Mouse (Mus musculus): ENCODE data around the gene Gng13.

Gng13 gene

GRCm38 (mm10) chr17:25716711-25717637 is at the start of gene Gng13:
Gene Gng13, plus strand, starts transcription at chr17:25717171.
- peak; percentile 44 for DNase-seq

- DNase-seq = no peak
These were observed 48.4 kb upstream of the Gng13 start for GRCm38 (mm10) chr17:25668481-25669055.

- DNase-seq = no peak
These were observed 44.0 kb upstream of the Gng13 start for GRCm38 (mm10) chr17:25672982-25673381.

GRCm38 (mm10) chr17:25677969-25678368 is 39.0 kb upstream of the Gng13 start:
- DNase-seq = no peak

GRCm38 (mm10) chr17:25679818-25680217 is 37.2 kb upstream of the Gng13 start:
- DNase-seq = no peak

GRCm38 (mm10) chr17:25681636-25682035 is 35.3 kb upstream of the Gng13 start:
- DNase-seq = peak; percentile 21

GRCm38 (mm10) chr17:25686323-25686722 is 30.6 kb upstream of the Gng13 start:
- no peak for DNase-seq

- DNase-seq = no peak
These were observed 28.0 kb upstream of the Gng13 start for GRCm38 (mm10) chr17:25688922-25689321.

DNA sequence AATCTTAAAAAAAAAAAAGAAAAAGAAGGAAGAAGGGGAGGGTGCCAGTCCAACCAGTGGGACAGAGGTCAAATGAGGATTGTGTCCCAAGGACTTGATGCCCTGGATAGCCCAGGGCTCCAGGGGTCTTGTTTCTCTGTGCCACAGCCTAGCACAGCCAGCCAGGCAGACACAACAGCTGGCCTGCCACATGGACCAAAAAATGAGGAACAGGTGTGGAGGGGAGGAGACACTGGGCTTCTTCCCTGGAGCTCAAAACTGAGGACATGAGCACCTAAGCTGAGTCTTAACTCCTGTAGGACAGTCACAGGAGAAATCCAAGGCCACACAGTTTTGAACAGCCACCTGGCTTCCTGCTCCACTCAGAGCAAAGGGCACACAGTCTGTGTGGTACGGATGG is 20.7 kb upstream of the Gng13 start:
- no peak for DNase-seq

- DNase-seq = peak; percentile 75
These were observed 18.5 kb upstream of the Gng13 start for GRCm38 (mm10) chr17:25698446-25698845.

DNA sequence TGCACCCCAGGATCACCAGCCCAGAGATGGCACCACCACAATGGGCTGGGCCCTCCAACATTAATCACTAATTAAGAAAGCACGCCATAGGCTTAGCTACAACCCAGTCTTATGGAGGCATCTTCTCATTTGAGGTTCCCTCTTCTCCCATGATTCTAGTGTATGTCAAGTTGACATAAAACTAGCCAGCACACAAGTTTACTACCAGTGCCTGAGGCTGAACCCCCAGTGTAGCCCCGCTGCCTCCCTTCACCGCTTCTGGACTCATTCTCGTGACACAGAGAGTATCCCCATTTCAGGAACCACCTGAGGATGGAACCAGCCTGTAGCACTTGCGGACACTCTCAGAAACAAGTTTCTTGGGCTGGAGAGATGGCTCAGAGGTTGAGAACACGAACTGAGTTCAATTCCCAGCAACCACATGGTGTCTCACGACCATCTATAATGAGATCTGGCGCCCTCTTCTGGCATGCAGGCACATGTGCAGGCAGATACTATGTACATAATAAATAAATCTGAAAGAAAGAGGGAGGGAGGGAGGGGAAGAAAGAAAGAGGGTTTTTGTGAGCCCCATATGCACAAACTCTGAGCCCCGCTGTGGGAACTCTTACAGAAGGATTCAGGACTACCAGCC is 16.0 kb upstream of the Gng13 start:
- DNase-seq = no peak

DNA sequence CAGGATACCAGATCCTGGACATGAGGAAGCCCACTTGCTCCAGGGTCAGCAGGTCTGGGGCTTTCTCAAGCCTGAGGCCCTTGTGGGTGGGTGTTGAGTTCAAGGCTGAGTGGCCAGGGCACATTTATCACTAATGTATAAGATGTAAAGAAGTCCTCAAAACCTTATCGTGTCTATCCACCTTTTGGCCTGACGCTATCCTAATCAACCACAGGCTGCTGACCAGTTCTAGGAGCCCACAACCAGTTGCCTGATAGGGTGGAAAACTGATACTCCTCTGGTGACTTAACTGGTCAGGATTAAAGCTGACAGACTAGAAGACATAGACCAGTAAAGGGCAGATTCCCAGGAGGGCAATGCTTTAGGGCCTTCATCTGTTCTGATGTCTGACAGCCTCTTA is 7.0 kb upstream of the Gng13 start:
- no peak for DNase-seq

GRCm38 (mm10) chr17:25711136-25711535 is 5.8 kb upstream of the Gng13 start:
- DNase-seq = no peak

GRCm38 (mm10) chr17:25715627-25716026 is 1.3 kb upstream of the Gng13 start:
- DNase-seq = no peak

DNA sequence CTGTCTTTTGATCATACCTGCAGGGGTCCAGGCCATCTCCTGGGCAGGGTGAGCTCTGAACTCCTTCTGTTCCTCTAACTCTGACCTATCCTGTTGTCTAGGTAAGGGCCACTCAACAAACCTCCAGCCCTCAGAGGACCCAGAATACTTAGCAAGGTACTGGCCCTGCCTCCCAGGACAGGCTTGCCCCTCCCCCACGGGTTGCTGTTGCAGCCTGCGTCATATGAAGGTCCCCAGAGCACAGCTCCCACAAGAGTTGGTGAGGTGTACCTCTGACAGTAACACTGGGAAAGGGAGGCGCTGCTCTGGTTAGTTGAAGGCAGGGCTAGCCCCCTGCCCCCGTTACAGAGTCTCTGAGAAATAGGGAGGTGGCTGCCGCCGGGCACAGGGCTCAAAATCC is 841 bp upstream of the Gng13 start:
- DNase-seq = no peak

DNA sequence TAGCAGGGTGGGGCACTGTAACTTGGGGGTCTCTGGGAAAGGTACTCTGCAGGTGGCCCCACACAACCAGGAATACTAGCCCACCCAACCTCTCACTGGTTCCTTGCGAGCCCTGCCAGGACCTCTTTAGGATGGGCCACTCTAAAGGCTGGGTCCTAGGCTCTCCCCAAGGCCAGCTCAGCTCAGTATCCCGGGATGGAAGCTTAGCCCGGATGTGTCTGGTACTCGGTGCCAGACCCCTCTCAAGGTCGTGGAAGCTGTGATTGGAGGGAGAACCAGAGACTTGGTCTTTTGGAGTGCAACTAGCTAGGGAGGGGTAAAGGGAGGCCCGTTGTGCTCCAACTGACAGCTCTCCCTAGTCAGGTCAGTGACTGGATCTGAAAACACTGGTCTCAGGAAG is 720 bp downstream of the Gng13 start:
- DNase-seq = no peak

- DNase-seq = no peak
These were observed 4.5 kb downstream of the Gng13 start for GRCm38 (mm10) chr17:25721476-25721875.

DNA sequence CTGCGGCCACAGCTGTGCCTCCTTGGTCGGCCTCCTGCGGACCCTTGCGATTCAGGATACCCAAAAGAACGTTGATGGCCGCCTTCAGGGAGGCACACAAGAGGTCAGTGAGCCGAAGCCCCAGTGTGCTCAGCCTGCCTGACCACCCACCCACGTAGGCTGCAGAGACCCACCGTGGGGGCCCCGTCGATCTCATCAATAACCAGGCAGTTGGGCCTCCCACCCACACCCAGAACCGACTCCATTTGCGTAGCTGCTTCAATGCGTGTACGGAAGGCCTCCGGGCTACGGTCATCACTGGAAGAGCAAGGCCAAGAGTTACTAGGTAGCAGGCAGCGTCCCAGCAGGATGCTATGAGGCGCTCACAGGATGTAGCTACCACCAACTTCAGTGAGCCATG is 6.5 kb downstream of the Gng13 start:
- no peak for DNase-seq

GRCm38 (mm10) chr17:25723919-25724318 is 6.9 kb downstream of the Gng13 start:
- no peak for DNase-seq

GRCm38 (mm10) chr17:25725264-25725663 is 8.3 kb downstream of the Gng13 start:
- DNase-seq = peak; percentile 41

- peak; percentile 100 for DNase-seq
These were observed 10.5 kb downstream of the Gng13 start, which contains the start of the genes Chtf18 and Rpusd1 for GRCm38 (mm10) chr17:25727265-25728008. Gene Chtf18, minus strand, starts transcription at chr17:25727419. Gene Rpusd1, plus strand, starts transcription at chr17:25727670.

- no peak for DNase-seq
These were observed 11.0 kb downstream of the Gng13 start for GRCm38 (mm10) chr17:25728009-25728270.

DNA sequence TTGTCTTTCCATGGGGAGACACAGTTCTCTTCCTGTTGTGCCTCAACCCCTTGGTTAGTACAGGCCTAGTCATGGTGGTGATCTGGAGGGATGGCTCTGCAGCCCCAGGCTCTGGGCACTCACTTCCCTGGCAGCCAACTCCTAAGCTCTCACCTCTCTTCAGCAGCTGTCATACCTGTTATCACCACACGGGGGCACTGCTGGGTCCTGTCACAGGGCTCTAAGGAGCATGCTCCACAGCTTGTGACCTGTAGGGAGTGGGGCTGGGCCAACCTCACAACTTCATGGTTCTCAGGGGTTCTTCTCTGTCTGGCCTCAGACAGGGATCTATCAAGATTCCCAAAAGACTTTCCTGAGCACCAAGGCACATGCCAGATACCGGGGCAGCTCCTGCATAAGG is 15.1 kb downstream of the Gng13 start:
- DNase-seq = peak; percentile 87
